Mouse (Mus musculus): ENCODE measurements around the gene Ms4a10.

- TF ChIP-seq POLR2A (IDR thresholded peaks at IDR 0.05; ENCODE audit: control insufficient read depth in 1 of 2, insufficient read depth in 1 of 2, low read depth in 1 of 2, low read length in 2 of 2, poor library complexity in 1 of 2) (no peak), CTCF (IDR thresholded peaks at IDR 0.05 in 2 of 3, conservative IDR thresholded peaks at IDR 0.05 in 1 of 3; ENCODE audit: control insufficient read depth in 1 of 3, insufficient read depth in 1 of 3, low read depth in 2 of 3, low read length in 3 of 3, poor library complexity in 1 of 3, severe bottlenecking in 1 of 3) (no peak), MAFK (IDR thresholded peaks at IDR 0.05; ENCODE audit: borderline replicate concordance, low read depth, low read length) (no peak)
These were observed 60.2 kb downstream of the Ms4a10 start for GRCm38 (mm10) chr19:10914291-10914690.
